Mouse (Mus musculus): ENCODE results near the gene Txnrd2.

DNA sequence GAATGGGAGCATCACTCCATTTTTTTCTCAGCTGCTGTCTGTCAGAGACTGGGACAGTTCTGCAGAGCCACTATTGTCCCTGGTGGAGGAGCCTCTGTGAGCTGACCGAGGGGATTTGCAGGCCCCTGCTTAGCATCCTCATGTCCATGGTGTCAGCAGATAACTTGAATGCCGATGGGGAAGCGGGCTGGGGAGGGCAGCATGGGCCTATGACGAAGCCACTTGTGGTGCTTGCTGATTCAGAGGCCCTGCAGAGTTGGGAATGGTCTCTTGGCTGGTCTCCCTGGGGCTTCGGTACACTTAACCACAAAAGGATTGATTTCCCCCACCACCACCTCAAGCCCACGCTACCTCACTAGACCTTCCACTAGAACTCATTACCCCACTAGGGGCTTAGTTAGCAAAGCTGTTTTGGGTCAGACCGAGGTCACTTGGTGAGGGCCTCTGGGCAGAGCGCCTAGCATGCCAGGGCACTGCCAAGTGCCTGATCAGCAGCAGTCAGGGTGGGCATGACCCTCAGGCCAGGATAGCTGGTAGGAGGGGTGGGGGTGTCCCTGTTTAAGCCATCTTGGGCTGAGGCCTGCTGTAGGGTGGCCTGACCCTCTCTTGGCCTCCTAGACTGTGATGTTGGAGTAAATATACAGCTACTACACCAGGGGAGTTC lies 46.7 kb upstream of the Txnrd2 start:
- TF ChIP-seq CTCF (IDR thresholded peaks at IDR 0.05; ENCODE audit: control insufficient read depth, insufficient read depth, insufficient replicate concordance, low read depth, low read length) (no peak), POLR2A (IDR thresholded peaks at IDR 0.05; ENCODE audit: control insufficient read depth, low read depth, low read length) (no peak)

Data from testis, adult 2 months (tissue).